Mouse (Mus musculus): ENCODE measurements around the gene Syce1l. TPM values are rescaled to one million over a fixed set of nuclear protein-coding genes. Genes with fewer than 3 reads are reported as not detected.

The Syce1l gene
- total and polyA plus RNA-seq, 3 experiments: 0.94 to 1.9 (median 1.4) TPM

- Histone ChIP-seq H3K4me3 (replicated peaks in 1 of 3; ENCODE audit: low read depth in 2 of 3, low read length in 2 of 3, poor library complexity in 1 of 3) (no peak overlapping the region), H3K27ac (ENCODE audit: insufficient read depth, low read depth) (no peak overlapping the region), H3K4me2 (ENCODE audit: insufficient read depth, low read depth, poor library complexity, severe bottlenecking) (no peak overlapping the region), H3K79me2 (replicated peaks; ENCODE audit: control insufficient read depth, extremely low read depth, insufficient read depth, poor library complexity, severe bottlenecking) (no peaks in the 10 kb centered on the region), H3K9ac (ENCODE audit: insufficient read depth, low read depth) (no peak overlapping the region), H3K9me3 (replicated peaks; ENCODE audit: low read length) (no peaks in the 10 kb centered on the region), H3K36me3 (replicated peaks in 1 of 2; ENCODE audit: control insufficient read depth in 1 of 2, insufficient read depth in 1 of 2, low read length in 1 of 2) (no peaks in the 10 kb centered on the region), H3K27me3 (replicated peaks) (no peaks in the 10 kb centered on the region), H3K4me1 (ENCODE audit: control insufficient read depth in 1 of 2, insufficient read depth in 2 of 2) (peaks cover 5 to 7% of the 10 kb centered on the region in 2 experiments; a peak in 2 of 4 replicates)
- DNase-seq (ENCODE audit: extremely low read depth): no peak
- in situ Hi-C loops (cut with MboI; ENCODE audit: low pct_ligation_motif_present, low pct_unique_long_range_greater_than_20kb, low sequenced_read_pairs) (no loop called here), dilution Hi-C loops (cut with MboI; ENCODE audit: extremely low pct_ligation_motif_present, extremely low pct_unique_long_range_greater_than_20kb, low sequenced_read_pairs) (no loop called here)
- TF ChIP-seq ZNF384 (IDR thresholded peaks at IDR 0.05; ENCODE audit: low read depth, low read length): no peak
- no peak for TF ChIP-seq MAFK (IDR thresholded peaks at IDR 0.05; ENCODE audit: insufficient replicate concordance, low read length)
- no peak for TF ChIP-seq KAT2A (IDR thresholded peaks at IDR 0.05; ENCODE audit: insufficient replicate concordance, low read length)
- no peak for TF ChIP-seq JUND (conservative IDR thresholded peaks at IDR 0.05; ENCODE audit: low read depth, low read length)
- TF ChIP-seq RAD21 (IDR thresholded peaks at IDR 0.05; ENCODE audit: low read depth, low read length): no peak
- TF ChIP-seq E2F4 (IDR thresholded peaks at IDR 0.05; ENCODE audit: insufficient replicate concordance, low read depth, low read length): no peak
- TF ChIP-seq ELF1 (IDR thresholded peaks at IDR 0.05; ENCODE audit: low read depth, low read length): no peak
- TF ChIP-seq POLR2AphosphoS2 (IDR thresholded peaks at IDR 0.05; ENCODE audit: low read depth, low read length): no peak
- no peak for TF ChIP-seq PAX5 (IDR thresholded peaks at IDR 0.05; ENCODE audit: low read length)
- no peak for TF ChIP-seq ETS1 (conservative IDR thresholded peaks at IDR 0.05; ENCODE audit: low read depth, low read length)
- TF ChIP-seq MYC (IDR thresholded peaks at IDR 0.05; ENCODE audit: low read depth, low read length): no peak
- TF ChIP-seq MEF2A (IDR thresholded peaks at IDR 0.05; ENCODE audit: borderline replicate concordance, low read depth, low read length): no peak
- TF ChIP-seq CHD1 (IDR thresholded peaks at IDR 0.05; ENCODE audit: low read depth, low read length): no peak
- no peak for TF ChIP-seq NELFE (IDR thresholded peaks at IDR 0.05; ENCODE audit: low read depth, low read length)
- no peak for TF ChIP-seq BHLHE40 (IDR thresholded peaks at IDR 0.05; ENCODE audit: low read depth, low read length)
- no peak for TF ChIP-seq ZC3H11A (IDR thresholded peaks at IDR 0.05; ENCODE audit: low read depth, low read length)
- no peak for TF ChIP-seq CTCF (conservative IDR thresholded peaks at IDR 0.05 in 1 of 2, IDR thresholded peaks at IDR 0.05 in 1 of 2; ENCODE audit: low read depth in 2 of 2, low read length in 2 of 2)
- TF ChIP-seq HCFC1 (IDR thresholded peaks at IDR 0.05; ENCODE audit: low read depth, low read length): no peak
These were observed 48.8 kb downstream of the Syce1l start for GRCm38 (mm10) chr8:113691622-113692343.

GRCm38 (mm10) chr8:113704968-113705367, 62.0 kb downstream of the Syce1l start:
- Histone ChIP-seq H3K27me3 (replicated peaks) (no peaks in the 10 kb centered on the region), H3K9ac (ENCODE audit: insufficient read depth, low read depth) (no peak overlapping the region), H3K27ac (ENCODE audit: insufficient read depth, low read depth) (no peak overlapping the region), H3K4me2 (ENCODE audit: insufficient read depth, low read depth, poor library complexity, severe bottlenecking) (no peak overlapping the region), H3K4me3 (replicated peaks in 1 of 3; ENCODE audit: low read depth in 2 of 3, low read length in 2 of 3, poor library complexity in 1 of 3) (no peak overlapping the region), H3K4me1 (ENCODE audit: control insufficient read depth in 1 of 2, insufficient read depth in 2 of 2) (no peaks in the 10 kb centered on the region), H3K79me2 (replicated peaks; ENCODE audit: control insufficient read depth, extremely low read depth, insufficient read depth, poor library complexity, severe bottlenecking) (no peaks in the 10 kb centered on the region), H3K36me3 (replicated peaks in 1 of 2; ENCODE audit: control insufficient read depth in 1 of 2, insufficient read depth in 1 of 2, low read length in 1 of 2) (no peaks in the 10 kb centered on the region), H3K9me3 (replicated peaks; ENCODE audit: low read length) (no peaks in the 10 kb centered on the region)
- no peak for DNase-seq (ENCODE audit: extremely low read depth)
- TF ChIP-seq RAD21 (IDR thresholded peaks at IDR 0.05; ENCODE audit: low read depth, low read length) (no peak), CHD1 (IDR thresholded peaks at IDR 0.05; ENCODE audit: low read depth, low read length) (no peak), MXI1 (IDR thresholded peaks at IDR 0.05; ENCODE audit: low read depth, low read length) (no peak), HCFC1 (IDR thresholded peaks at IDR 0.05; ENCODE audit: low read depth, low read length) (no peak), ELF1 (IDR thresholded peaks at IDR 0.05; ENCODE audit: low read depth, low read length) (no peak), CHD2 (IDR thresholded peaks at IDR 0.05; ENCODE audit: low read length) (no peak), MAFK (IDR thresholded peaks at IDR 0.05; ENCODE audit: insufficient replicate concordance, low read length) (no peak), TCF12 (IDR thresholded peaks at IDR 0.05; ENCODE audit: low read depth, low read length) (no peak), GABPA (IDR thresholded peaks at IDR 0.05; ENCODE audit: insufficient replicate concordance, low read depth, low read length) (no peak), SIN3A (IDR thresholded peaks at IDR 0.05; ENCODE audit: low read length) (no peak), RCOR1 (conservative IDR thresholded peaks at IDR 0.05; ENCODE audit: low read depth, low read length) (no peak), JUN (IDR thresholded peaks at IDR 0.05; ENCODE audit: insufficient read depth, low read depth, low read length) (no peak), POLR2AphosphoS2 (IDR thresholded peaks at IDR 0.05; ENCODE audit: low read depth, low read length) (no peak), MAZ (IDR thresholded peaks at IDR 0.05; ENCODE audit: low read depth, low read length) (no peak), MAX (IDR thresholded peaks at IDR 0.05; ENCODE audit: low read length) (no peak)
- dilution Hi-C loops (cut with MboI; ENCODE audit: extremely low pct_ligation_motif_present, extremely low pct_unique_long_range_greater_than_20kb, low sequenced_read_pairs) (no loop called here), in situ Hi-C loops (cut with MboI; ENCODE audit: low pct_ligation_motif_present, low pct_unique_long_range_greater_than_20kb, low sequenced_read_pairs) (no loop called here)

Data from CH12.LX (cell line).